ENCODE assay signal across 9 mouse cellular contexts in genomic region chr2:152114057-152114975, GRCm38 (mm10). TPM values are rescaled to one million over a fixed set of nuclear protein-coding genes. Genes with fewer than 3 reads are reported as not detected.
DNase-seq lines count a peak whose midpoint lies in the region; ATAC-seq lines count a peak whose summit lies in the region.
"Had no signal": no experiment of that assay in that cellular context is flagged by ENCODE, and none has a peak within 500 bp of the region (broad histone marks: within the 10 kb centered on the region; RNA-seq: fewer than 3 reads in every experiment).

No protein-coding gene starts in this region.

- no peaks in the 10 kb centered on the region for H3K36me3 ChIP-seq in heart, embryonic 15.5 days
- no peaks in the 10 kb centered on the region for H3K36me3 ChIP-seq in embryonic facial prominence, embryonic 11.5 days (replicated peaks; ENCODE audit: control insufficient read depth, insufficient read depth, low read depth, low read length)
- H3K36me3 ChIP-seq in hindbrain, embryonic 16.5 days (ENCODE audit: control insufficient read depth, insufficient read depth, low read length) = no peaks in the 10 kb centered on the region
- H3K36me3 ChIP-seq in midbrain, embryonic 16.5 days (ENCODE audit: control insufficient read depth, insufficient read depth, low read length) = no peaks in the 10 kb centered on the region

- no peak for DNase-seq in heart, adult 18-20 months
- DNase-seq in embryonic facial prominence, embryonic 11.5 days (ENCODE audit: low spot score) = peak; percentile 76
- DNase-seq in natural killer cell, adult 2 months (ENCODE audit: low spot score in 2 of 2) = no peak
- no peak for DNase-seq in thymus, postnatal 36 days
- no peak for DNase-seq in right cerebral cortex, postnatal 4 days

- peak overlapping the region; percentile 58 for H3K4me2 ChIP-seq in heart, embryonic 15.5 days
- H3K4me2 ChIP-seq in embryonic facial prominence, embryonic 11.5 days (ENCODE audit: low read depth, low read length) = peak overlapping the region; percentile 57
- H3K4me2 ChIP-seq in hindbrain, embryonic 16.5 days (ENCODE audit: low read length) = peak overlapping the region; percentile 54
- H3K4me2 ChIP-seq in midbrain, embryonic 16.5 days (ENCODE audit: low read length) = peak overlapping the region; percentile 76

- 17% methylated on average over 36 of the region's 36 CpGs for WGBS in heart, embryonic 15.5 days
- WGBS in embryonic facial prominence, embryonic 11.5 days = 10% methylated on average over 35 of the region's 36 CpGs
- 9% methylated on average over 35 of the region's 36 CpGs for WGBS in hindbrain, embryonic 16.5 days
- 11% methylated on average over 36 of the region's 36 CpGs for WGBS in midbrain, embryonic 16.5 days

- peak overlapping the region; percentile 17; the same call in 1 of the 2 replicates for H3K4me3 ChIP-seq in heart, embryonic 15.5 days
- H3K4me3 ChIP-seq in embryonic facial prominence, embryonic 11.5 days (ENCODE audit: low read depth, low read length) = peak overlapping the region; percentile 19
- peak overlapping the region; percentile 20 for H3K4me3 ChIP-seq in hindbrain, embryonic 16.5 days (ENCODE audit: low read length)
- peak overlapping the region; percentile 34 for H3K4me3 ChIP-seq in midbrain, embryonic 16.5 days (ENCODE audit: low read depth, low read length)

- H3K27me3 ChIP-seq in heart, embryonic 15.5 days = peaks cover 27% of the 10 kb centered on the region
- H3K27me3 ChIP-seq in embryonic facial prominence, embryonic 11.5 days (ENCODE audit: control insufficient read depth, insufficient read depth, low read length) = no peaks in the 10 kb centered on the region
- no peaks in the 10 kb centered on the region for H3K27me3 ChIP-seq in hindbrain, embryonic 16.5 days (replicated peaks; ENCODE audit: control insufficient read depth, insufficient read depth, low read length)
- no peaks in the 10 kb centered on the region for H3K27me3 ChIP-seq in midbrain, embryonic 16.5 days (ENCODE audit: control insufficient read depth, insufficient read depth, low read depth, low read length)

- no peak overlapping the region for H3K27ac ChIP-seq in heart, embryonic 15.5 days
- no peak overlapping the region for H3K27ac ChIP-seq in embryonic facial prominence, embryonic 11.5 days (replicated peaks; ENCODE audit: low read depth, low read length)
- H3K27ac ChIP-seq in hindbrain, embryonic 16.5 days (ENCODE audit: low read depth, low read length) = no peak overlapping the region
- no peak overlapping the region for H3K27ac ChIP-seq in midbrain, embryonic 16.5 days (ENCODE audit: low read length)

- peaks cover 14% of the 10 kb centered on the region for H3K4me1 ChIP-seq in heart, embryonic 15.5 days (replicated peaks)
- peaks cover 12% of the 10 kb centered on the region for H3K4me1 ChIP-seq in embryonic facial prominence, embryonic 11.5 days (ENCODE audit: control insufficient read depth, insufficient read depth, low read length)
- H3K4me1 ChIP-seq in hindbrain, embryonic 16.5 days (ENCODE audit: control insufficient read depth, insufficient read depth, low read depth, low read length) = peaks cover 8% of the 10 kb centered on the region
- H3K4me1 ChIP-seq in midbrain, embryonic 16.5 days (ENCODE audit: control insufficient read depth, insufficient read depth, low read length) = peaks cover 7% of the 10 kb centered on the region

- H3K9ac ChIP-seq in heart, embryonic 15.5 days = 0 out of 2 replicates have a peak overlapping the region, but pooled peaks have one; percentile 2
- H3K9ac ChIP-seq in embryonic facial prominence, embryonic 11.5 days (replicated peaks; ENCODE audit: low read length) = no peak overlapping the region; the same call in 1 of the 2 replicates
- peak overlapping the region; percentile 50 for H3K9ac ChIP-seq in hindbrain, embryonic 16.5 days (ENCODE audit: low read depth, low read length)
- H3K9ac ChIP-seq in midbrain, embryonic 16.5 days (ENCODE audit: low read depth, low read length) = peak overlapping the region; percentile 69

- no peaks in the 10 kb centered on the region for H3K9me3 ChIP-seq in heart, embryonic 15.5 days (replicated peaks)
- H3K9me3 ChIP-seq in embryonic facial prominence, embryonic 11.5 days (replicated peaks; ENCODE audit: control insufficient read depth, low read length) = no peaks in the 10 kb centered on the region
- H3K9me3 ChIP-seq in hindbrain, embryonic 16.5 days (ENCODE audit: control insufficient read depth, low read length) = no peaks in the 10 kb centered on the region
- no peaks in the 10 kb centered on the region for H3K9me3 ChIP-seq in midbrain, embryonic 16.5 days (replicated peaks; ENCODE audit: control insufficient read depth, low read length, poor library complexity, severe bottlenecking)

- ATAC-seq in heart, embryonic 15.5 days (replicated peaks; ENCODE audit: insufficient number of reproducible peaks, insufficient read depth, low FRiP score, low read depth) = no peak
- peak; percentile 66 for ATAC-seq in embryonic facial prominence, embryonic 11.5 days (replicated peaks; ENCODE audit: insufficient number of reproducible peaks, low FRiP score, low TSS enrichment, low read depth)
- ATAC-seq in hindbrain, embryonic 16.5 days = peak; percentile 52
- ATAC-seq in midbrain, embryonic 16.5 days = peak; percentile 36; the same call in 1 of the 2 replicates

RNA-seq across cellular contexts. Expression of gene Srxn1, which starts 9.0 kb away (rescaled TPM):
- polyA plus RNA-seq in heart, embryonic 15.5 days (2015; fragmentation: Nextera tagmentation; extraction: Ambion mirVana) = 5.3 and 10.3 TPM in 2 replicates
- 10 to 100 TPM; 18.8 to 20.3 TPM for total RNA-seq in heart, adult 18-20 months (2021)
- polyA plus RNA-seq in embryonic facial prominence, embryonic 11.5 days (2014; fragmentation: Nextera tagmentation; extraction: Ambion mirVana) = 10.0 and 10.6 TPM in 2 replicates
- 28.6 and 32.1 TPM in 2 replicates for polyA plus RNA-seq in hindbrain, embryonic 16.5 days (2015; fragmentation: Nextera tagmentation; extraction: Ambion mirVana)
- 21.8 and 25.4 TPM in 2 replicates for polyA plus RNA-seq in midbrain, embryonic 16.5 days (2015; fragmentation: Nextera tagmentation; extraction: Ambion mirVana)

RNA-seq across cellular contexts. Expression of gene Tcf15, which starts 29.0 kb away (rescaled TPM):
- polyA plus RNA-seq in heart, embryonic 15.5 days (2015; fragmentation: Nextera tagmentation; extraction: Ambion mirVana) = 14.1 and 14.3 TPM in 2 replicates
- total RNA-seq in heart, adult 18-20 months (2021) = 10 to 100 TPM; 16.4 to 18.9 TPM
- polyA plus RNA-seq in embryonic facial prominence, embryonic 11.5 days (2014; fragmentation: Nextera tagmentation; extraction: Ambion mirVana) = 11.3 and 12.2 TPM in 2 replicates
- polyA plus RNA-seq in hindbrain, embryonic 16.5 days (2015; fragmentation: Nextera tagmentation; extraction: Ambion mirVana) = 1.3 TPM in 2 replicates
- 0.69 and 1.0 TPM in 2 replicates for polyA plus RNA-seq in midbrain, embryonic 16.5 days (2015; fragmentation: Nextera tagmentation; extraction: Ambion mirVana)

RNA-seq across cellular contexts. Expression of gene Scrt2, which starts 33.0 kb away (rescaled TPM):
- polyA plus RNA-seq in heart, embryonic 15.5 days (2015; fragmentation: Nextera tagmentation; extraction: Ambion mirVana) = 0.04 TPM in 1 of 2 replicates, not detected in the other
- not detected for total RNA-seq in heart, adult 18-20 months (2021)
- polyA plus RNA-seq in embryonic facial prominence, embryonic 11.5 days (2014; fragmentation: Nextera tagmentation; extraction: Ambion mirVana) = 1.9 and 2.6 TPM in 2 replicates
- 7.6 and 8.0 TPM in 2 replicates for polyA plus RNA-seq in hindbrain, embryonic 16.5 days (2015; fragmentation: Nextera tagmentation; extraction: Ambion mirVana)
- 5.8 and 7.7 TPM in 2 replicates for polyA plus RNA-seq in midbrain, embryonic 16.5 days (2015; fragmentation: Nextera tagmentation; extraction: Ambion mirVana)
- polyA plus RNA-seq: spleen, adult 2 months had no signal
